Mouse (Mus musculus): ENCODE results near the gene Dpf1.

Dpf1 gene

GRCm38 (mm10) chr7:29309749-29310148, 6.0 kb downstream of the Dpf1 start:
- no peak for DNase-seq (ENCODE audit: low read depth, low spot score)

GRCm38 (mm10) chr7:29313051-29313450, 9.3 kb downstream of the Dpf1 start:
- DNase-seq (ENCODE audit: low read depth, low spot score) = no peak

- no peak for DNase-seq (ENCODE audit: low read depth, low spot score)
Observed at GRCm38 (mm10) chr7:29313572-29314261, 10.0 kb downstream of the Dpf1 start.

GRCm38 (mm10) chr7:29314844-29315628, 11.3 kb downstream of the Dpf1 start:
- peak; percentile 75 for DNase-seq (ENCODE audit: low read depth, low spot score)

- no peak for DNase-seq (ENCODE audit: low read depth, low spot score)
Observed at GRCm38 (mm10) chr7:29316137-29316734, 12.5 kb downstream of the Dpf1 start.

GRCm38 (mm10) chr7:29316976-29317375, 13.2 kb downstream of the Dpf1 start:
- DNase-seq (ENCODE audit: low read depth, low spot score) = no peak

GRCm38 (mm10) chr7:29317558-29317957, 13.8 kb downstream of the Dpf1 start:
- peak; percentile 93 for DNase-seq (ENCODE audit: low read depth, low spot score)

GRCm38 (mm10) chr7:29318115-29318911, 14.6 kb downstream of the Dpf1 start:
- no peak for DNase-seq (ENCODE audit: low read depth, low spot score)

GRCm38 (mm10) chr7:29319337-29320307, 15.9 kb downstream of the Dpf1 start:
- no peak for DNase-seq (ENCODE audit: low read depth, low spot score)

GRCm38 (mm10) chr7:29327087-29327486, 23.3 kb downstream of the Dpf1 start:
- DNase-seq (ENCODE audit: low read depth, low spot score) = no peak

GRCm38 (mm10) chr7:29328984-29329383, 25.2 kb downstream of the Dpf1 start:
- no peak for DNase-seq (ENCODE audit: low read depth, low spot score)

- no peak for DNase-seq (ENCODE audit: low read depth, low spot score)
Observed at GRCm38 (mm10) chr7:29334156-29334555, 30.4 kb downstream of the Dpf1 start.

GRCm38 (mm10) chr7:29335276-29335675, 31.5 kb downstream of the Dpf1 start:
- DNase-seq (ENCODE audit: low read depth, low spot score) = no peak

- DNase-seq (ENCODE audit: low read depth, low spot score) = no peak
Observed at GRCm38 (mm10) chr7:29335841-29336671, 32.3 kb downstream of the Dpf1 start.

GRCm38 (mm10) chr7:29336795-29337319, 33.1 kb downstream of the Dpf1 start:
- no peak for DNase-seq (ENCODE audit: low read depth, low spot score)

- DNase-seq (ENCODE audit: low read depth, low spot score) = no peak
Observed at GRCm38 (mm10) chr7:29337766-29338165, 34.0 kb downstream of the Dpf1 start.

- DNase-seq (ENCODE audit: low read depth, low spot score) = no peak
Observed at GRCm38 (mm10) chr7:29338351-29338919, 34.7 kb downstream of the Dpf1 start.

GRCm38 (mm10) chr7:29338984-29339679, 35.4 kb downstream of the Dpf1 start:
- DNase-seq (ENCODE audit: low read depth, low spot score) = no peak

- no peak for DNase-seq (ENCODE audit: low read depth, low spot score)
Observed at GRCm38 (mm10) chr7:29340247-29340646, 36.5 kb downstream of the Dpf1 start.
